Mouse (Mus musculus): ENCODE data around the gene Cdc40.

Gene Cdc40

DNA sequence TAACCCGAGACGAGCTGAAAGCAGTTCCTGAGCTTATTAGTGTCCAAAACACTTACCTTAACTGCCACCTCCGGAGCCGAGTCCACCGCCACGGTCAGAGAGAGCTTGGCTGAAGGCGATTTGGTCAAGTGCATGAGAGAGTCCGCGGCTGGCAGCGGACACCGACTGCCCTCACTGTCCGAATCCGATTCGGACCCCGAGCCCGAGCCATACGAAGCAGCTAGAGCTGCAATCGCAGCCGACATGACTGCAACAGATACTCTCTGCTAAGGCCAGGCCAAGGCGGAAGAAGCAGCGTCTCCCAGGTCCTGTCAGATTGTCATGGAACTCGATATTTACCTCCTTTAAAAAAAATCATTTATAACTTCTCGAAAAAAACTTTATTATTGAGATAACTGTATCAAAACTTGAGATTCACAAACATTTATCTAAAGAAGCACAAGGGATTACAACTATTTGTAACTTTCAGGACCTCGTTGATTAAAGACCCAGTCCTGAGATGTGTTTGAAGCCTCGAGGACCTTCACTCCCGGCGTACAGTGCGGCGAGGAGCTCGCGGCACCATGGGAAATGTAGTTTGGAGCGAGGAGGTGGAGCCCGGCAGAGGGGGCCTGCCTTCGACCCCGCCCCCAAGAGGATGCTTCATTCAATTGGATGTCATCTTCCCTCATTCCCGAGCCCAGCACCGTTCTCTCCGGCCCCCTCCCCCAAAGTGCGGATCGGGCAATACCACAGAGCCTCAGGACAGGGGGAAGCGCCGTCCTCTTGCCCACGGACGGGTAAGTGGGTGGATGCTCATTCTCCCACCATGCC lies at the start of gene Cdc40, which contains the start of gene Wasf1:
Gene Cdc40 (minus strand): TSS at position 481 of the 813 bp plus-strand sequence.
Gene Wasf1 (plus strand): TSS at position 645 of the 813 bp plus-strand sequence.
- peak; percentile 89 for DNase-seq (ENCODE audit: low read depth)

DNA sequence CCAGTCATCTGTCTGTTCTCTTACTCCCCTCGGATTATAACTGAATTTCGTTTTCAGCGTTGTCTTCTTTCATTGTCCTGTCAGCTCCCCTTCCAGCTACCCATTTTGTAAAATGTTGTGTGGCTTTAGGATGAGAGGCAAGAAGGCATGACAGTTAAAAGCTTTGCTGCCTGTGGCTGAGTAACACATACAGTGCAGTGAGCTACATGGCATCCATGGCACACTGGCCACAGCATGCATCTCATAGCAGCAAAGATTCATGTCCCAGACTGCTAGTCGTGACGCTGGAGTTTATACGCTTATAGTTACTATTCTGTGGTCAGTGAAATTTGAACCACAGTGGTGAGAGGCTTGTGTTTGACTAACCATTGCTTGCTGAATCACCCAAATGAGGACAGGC lies 36.4 kb upstream of the Cdc40 start:
- peak; percentile 15 for DNase-seq (ENCODE audit: low read depth)

DNA sequence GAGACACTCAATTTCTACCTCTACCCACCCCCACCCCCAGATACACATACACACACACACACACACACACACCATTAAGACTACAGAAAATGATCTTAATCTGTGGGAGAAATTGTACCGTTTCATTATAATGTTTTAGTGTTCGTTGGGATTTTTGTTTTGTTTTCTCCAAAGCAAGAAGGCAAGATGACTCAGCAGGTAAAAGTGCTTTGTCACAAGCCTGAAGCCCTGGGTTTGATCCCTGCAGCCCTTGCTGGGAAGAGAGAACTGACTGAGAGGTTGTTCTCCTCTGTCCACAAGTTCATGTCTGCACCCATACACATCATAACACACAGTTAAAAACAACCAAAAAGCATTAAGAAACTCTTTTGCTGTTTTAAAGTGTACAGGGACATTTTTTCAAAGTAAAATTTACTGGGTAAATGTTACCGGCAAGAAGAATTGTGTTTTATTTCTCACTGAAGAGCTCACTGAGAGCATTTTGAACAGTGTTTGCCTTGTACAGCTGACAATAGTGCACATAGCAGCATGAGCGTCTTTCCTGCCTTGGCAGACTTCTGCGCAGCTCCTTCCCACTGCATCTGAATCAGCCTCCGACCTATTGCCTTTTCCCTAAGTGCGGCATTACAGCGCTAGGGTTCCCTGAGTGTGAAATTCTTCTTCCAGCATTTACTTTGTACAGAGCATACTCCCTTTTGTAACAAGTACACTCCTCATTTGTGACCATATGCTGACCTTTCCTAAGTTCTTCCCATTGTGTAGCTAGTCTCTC lies 35.7 kb upstream of the Cdc40 start:
- DNase-seq (ENCODE audit: low read depth) = peak; percentile 1

DNA sequence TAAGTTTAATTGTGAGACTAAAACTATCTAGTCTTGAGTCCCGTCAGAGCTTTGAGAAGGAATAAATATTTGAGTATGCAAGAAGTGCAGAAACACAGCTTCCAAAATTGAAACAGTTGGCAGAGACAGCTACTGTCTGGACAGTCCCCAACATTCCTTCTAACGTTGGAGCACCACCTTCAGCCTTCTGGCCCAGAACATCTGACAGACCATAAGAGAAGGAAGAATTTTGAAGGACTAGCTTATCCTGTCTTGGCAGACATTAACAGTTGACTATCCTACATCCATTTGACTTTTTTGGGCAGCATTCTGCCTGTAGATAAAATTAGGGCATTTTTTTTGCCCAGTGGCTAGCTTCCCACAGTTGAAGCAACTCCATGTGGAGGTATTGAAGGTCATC lies 32.1 kb upstream of the Cdc40 start:
- DNase-seq (ENCODE audit: low read depth) = no peak

DNA sequence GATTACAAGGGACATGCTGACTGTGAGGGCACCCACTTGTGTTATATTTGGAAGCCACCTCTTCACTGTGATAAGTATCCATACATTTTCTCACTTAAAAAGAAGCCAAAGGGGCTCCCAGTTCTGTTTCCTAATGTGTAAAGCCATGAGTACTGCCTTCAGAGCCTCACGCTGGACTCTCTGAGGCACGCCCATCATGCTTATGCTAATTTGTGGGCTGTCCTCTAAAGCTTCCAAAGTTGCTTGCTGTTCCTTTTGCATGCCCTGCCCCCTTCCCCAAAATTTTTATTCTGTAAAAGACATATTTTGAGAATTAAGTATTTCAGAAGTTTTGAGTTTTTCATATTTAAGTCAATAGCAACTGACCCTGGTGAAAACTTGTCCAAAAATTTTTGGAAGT lies 27.7 kb upstream of the Cdc40 start:
- no peak for DNase-seq (ENCODE audit: low read depth)

DNA sequence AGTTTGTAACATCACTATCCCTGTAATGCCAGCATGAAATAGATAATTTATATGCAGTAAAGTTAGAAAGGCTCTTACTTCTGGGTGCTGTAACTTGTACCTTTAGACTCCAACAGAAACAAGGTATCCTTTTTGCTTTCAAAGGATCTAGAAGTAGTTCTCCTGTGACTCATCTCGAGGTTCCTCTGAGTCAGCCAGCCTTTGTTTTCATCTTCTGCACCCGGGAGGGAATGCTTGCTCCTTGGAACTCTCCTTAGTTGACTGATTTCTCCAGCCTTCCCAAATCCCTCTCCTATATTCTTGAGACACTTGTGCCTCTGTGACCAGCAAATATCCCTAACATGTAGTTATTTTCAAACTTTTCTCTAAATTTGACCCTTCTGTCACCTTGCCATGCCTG lies 25.5 kb upstream of the Cdc40 start:
- DNase-seq (ENCODE audit: low read depth) = no peak

DNA sequence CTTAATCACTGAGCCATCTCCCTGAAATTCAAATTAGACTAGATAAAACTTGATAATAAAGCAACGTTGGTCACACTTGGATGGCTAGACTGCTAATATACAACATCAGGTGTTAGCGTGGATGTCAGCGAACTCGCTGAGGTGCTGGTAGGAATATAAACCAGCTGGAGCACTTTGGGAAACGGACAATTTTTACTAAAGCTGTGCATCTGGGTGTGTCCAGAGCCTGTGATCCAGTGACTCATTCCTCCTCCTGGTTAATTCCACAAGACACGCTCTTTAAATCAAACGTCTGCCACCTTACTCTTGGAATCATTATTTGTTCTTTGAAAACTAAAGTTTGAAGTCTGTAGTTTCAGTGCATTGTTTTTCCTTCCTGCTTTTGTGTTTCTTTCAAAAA lies 23.7 kb upstream of the Cdc40 start:
- DNase-seq (ENCODE audit: low read depth) = no peak

DNA sequence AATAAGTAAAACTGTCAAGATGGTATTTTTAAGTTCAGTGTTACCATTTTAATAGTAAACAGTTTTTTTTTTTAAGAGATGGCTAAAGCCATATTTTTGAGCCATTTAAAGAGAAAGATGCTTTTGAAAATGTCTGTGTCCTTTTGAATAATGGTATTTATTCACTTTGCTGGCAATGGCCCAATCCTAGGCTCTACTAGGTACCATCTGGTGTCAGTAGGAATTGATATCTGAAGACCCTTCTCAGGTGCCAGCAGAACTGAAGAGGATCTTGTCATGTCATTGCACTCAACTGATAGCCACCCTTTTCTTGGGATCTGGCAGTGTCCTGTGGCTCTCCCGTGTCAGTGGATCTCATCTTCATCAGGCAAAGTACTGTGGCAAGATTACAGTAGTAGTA lies 23.0 kb upstream of the Cdc40 start:
- DNase-seq (ENCODE audit: low read depth) = no peak

DNA sequence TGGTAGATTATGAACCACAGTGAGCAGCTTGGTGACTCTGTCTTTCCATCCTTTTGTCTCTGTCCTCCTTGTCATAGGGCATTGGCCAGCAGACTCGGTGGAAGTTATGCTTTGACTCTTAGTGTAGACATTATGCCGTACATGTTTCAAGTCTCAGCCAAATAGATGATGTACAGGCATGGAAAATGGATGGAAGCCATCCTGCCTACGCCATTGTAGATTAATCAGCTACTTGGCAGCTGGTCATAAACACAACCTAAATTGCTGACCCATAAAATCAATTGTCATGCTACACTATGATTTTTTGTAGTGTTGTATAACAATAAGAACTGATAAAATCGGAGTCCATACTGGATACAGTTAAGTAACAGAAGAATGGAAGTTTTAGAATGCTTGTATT lies 18.7 kb upstream of the Cdc40 start:
- DNase-seq (ENCODE audit: low read depth) = no peak

DNA sequence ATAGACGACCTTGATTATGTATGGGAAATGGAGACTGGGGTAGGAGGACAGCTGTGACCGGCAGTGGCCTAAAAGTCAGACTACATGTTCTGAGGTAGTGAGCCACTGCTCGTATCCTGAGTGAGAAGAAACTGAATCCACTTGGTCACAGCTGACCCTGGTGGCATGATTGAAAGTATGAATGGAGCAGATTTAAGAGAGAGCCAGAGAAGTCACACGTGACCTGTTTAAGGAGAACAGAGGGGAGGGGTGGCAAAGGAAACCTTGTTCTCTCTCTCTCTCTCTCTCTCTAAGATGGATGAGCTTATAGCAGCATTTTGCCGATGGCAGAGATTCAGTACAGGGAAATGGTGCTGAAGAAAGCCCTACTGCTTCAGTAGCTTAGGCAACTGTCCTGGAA lies 13.5 kb upstream of the Cdc40 start:
- DNase-seq (ENCODE audit: low read depth) = no peak

DNA sequence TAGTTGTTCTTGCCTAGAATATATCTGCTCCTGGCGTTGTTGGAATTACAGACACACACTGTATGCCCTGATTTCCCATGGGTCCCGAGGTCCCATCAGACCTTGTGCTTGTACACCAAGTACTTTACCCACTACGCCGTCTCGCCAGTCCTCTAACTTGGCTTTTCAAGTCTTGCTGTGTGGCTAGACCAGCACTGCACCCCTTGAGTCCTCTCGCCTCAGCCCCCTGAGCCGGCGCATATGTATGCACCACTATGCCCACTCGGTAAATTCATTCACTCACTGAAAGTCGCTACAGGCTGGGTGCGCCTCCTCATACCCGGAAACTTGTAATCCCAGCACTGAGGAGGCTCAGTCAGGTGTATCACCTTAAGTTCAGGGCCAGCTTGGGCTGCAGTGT lies 12.7 kb upstream of the Cdc40 start:
- no peak for DNase-seq (ENCODE audit: low read depth)

DNA sequence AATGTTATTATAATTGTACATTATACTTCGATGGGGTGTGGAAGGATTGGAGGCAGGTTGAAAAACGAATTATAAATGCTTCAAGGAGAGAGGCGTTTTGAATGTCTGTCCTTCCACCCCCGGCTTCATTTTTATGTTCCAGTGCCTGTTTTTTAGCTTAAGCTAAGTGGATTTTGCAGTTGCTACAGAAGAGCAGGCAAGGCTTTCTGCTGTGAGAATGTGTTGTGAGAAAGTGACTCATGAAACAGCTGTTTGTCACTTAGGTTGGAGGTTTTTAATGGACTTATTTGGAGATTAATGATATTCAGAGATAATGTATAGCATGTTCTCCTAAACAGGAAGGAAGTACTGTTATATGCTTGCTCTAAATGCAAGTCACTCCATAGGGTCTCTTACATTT lies 6.0 kb upstream of the Cdc40 start:
- DNase-seq (ENCODE audit: low read depth) = no peak

DNA sequence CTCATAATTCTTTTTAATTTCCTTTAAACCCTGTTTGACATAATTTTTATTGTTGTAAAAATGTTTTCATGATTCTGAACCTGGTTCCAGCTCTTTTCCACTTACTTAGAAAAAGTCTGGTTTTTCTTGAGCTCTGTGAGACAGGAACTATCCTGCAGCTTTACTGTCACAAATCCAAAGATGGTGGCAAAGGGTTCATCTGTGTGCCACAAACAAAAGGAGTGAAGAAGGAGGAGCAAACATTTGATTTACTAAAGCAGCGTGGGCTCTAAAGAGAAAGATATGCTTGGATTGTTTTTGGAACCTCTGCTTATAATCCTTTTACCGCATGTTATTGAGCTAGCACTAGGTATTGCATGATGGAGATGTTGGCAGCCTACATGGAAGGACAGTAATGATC lies 4.2 kb upstream of the Cdc40 start:
- DNase-seq (ENCODE audit: low read depth) = no peak

DNA sequence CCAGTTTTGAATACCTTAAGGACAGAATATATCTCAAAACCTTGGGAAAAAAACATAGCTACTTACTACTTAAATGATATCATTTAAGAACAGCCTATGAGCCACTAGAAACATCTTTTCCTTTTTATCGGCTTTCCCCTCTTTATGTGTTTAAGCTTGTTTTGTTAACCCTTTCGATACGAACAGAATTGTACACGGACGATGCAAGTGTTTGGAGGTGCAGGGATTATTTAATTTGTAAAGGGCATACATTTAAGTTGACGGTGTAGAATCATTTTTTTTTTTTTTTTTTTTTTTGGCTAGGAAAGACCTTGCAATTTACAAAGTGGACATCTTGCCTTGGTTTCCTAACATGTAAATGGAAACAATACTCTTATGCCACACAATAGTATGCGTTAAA lies 2.3 kb upstream of the Cdc40 start:
- DNase-seq (ENCODE audit: low read depth) = no peak

DNA sequence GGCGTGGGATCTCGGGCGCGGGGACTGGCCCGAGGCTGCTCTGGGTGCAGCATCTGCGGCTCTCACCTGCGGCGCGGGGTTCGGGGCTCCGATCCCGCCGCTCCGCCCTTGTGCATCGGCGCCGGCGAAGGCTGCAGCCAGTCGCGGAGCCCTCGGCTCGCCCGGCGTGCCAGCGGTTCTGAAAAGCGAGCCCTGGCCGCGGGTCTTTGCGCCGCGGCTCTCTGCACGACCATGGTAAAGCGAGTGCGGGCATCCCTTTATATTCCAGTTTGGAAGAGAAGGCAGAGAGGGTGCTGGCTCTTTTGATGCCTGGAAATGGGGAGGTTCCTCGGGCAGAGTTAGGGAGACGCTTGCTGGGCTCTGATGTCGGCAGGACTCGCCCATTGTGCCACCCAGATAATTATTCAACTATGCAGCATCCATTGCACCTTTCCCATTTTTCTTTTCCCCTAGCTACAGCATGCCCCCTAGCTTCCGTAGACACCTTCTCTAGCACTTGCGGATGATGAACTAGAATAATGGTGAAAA lies 1.2 kb upstream of the Cdc40 start:
- DNase-seq (ENCODE audit: low read depth) = no peak

DNA sequence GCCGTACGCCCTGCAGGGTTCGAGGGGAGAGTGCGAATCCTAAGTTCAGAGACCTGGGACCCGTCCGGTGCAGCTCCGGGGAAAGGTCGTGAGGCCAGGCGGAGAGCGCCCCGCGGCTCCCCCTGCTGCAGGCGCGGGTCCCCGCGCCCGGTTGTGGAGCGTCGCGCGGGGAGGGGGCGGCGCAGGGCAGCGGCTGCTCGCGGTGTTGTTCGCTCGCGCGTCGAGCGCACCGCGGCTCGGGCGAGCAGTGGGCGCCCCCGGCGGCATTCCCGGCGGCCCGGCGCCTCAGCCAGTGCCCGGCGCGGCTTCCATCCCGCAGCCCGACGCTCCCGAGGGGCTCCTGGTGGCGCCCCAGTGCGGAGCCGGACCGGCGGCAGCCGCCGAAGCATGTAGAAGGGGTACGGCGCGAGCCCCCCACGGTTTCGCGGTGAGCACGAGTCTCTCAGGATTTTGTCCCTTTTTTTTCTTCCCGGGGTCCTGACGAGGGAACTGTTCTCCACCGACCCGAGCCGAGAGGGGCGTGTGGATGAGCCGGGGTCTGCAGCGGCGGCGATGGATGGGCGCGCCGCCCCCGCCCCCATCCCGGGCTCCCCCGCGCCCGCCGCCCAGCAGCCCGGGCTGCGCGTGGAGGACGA lies 650 bp upstream of the Cdc40 start:
- DNase-seq (ENCODE audit: low read depth) = no peak

DNA sequence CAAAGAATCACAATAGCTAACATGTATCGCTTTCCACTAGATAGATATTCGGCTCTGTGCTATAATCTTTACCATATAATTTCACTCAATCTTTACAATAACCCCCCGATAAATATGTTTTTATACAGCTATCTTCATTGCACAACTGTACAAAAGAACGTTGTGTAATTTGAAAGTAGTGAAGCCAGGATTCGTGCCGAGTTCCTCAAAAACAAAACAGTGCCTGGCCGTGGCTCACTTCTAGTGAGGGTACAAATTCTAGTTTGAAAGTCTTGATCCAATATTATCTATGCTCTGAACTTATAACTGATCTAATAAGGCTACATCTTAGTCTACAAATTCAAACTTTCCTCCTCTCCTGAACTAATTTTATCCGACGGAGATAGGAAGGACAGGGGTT lies 778 bp downstream of the Cdc40 start:
- DNase-seq (ENCODE audit: low read depth) = peak; percentile 52

DNA sequence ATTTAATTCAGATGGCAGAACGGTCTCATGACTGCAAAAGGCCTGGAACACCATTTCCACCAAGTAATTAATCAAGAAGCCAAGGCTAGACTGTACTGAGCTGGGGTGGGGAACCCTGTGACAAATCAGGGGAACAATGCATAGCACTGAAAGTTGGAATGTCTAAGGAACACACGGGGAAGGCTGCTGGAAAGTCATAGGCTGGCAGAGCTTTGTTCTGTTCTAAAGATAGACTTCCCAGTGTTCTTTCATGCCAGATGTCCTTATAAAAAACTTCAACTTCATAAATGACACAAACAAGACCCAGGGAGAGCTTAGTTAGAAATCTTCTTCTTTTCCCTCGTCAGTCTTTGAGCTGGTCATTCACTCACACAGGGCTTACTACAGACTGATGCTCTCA lies 1.9 kb downstream of the Cdc40 start:
- no peak for DNase-seq (ENCODE audit: low read depth)

DNA sequence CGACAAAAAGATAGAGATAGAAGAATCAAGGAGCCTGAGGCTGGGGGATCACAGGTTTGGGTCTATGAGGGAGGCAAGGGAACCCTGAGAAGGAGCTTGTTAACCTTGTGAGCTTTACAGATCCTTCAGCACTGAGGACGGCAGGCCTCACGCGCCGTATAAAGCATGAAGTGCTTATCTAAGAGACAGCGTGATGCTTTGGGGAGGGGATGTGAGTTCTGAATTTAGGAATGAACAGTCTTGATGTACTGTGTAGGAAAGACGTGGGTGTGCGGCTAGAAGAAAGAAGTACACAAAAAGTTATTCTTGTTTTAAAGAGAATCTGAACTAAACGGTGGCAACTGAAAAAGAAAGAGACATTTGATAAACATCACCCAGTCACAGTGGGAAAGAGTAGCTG lies 3.1 kb downstream of the Cdc40 start:
- DNase-seq (ENCODE audit: low read depth) = no peak

DNA sequence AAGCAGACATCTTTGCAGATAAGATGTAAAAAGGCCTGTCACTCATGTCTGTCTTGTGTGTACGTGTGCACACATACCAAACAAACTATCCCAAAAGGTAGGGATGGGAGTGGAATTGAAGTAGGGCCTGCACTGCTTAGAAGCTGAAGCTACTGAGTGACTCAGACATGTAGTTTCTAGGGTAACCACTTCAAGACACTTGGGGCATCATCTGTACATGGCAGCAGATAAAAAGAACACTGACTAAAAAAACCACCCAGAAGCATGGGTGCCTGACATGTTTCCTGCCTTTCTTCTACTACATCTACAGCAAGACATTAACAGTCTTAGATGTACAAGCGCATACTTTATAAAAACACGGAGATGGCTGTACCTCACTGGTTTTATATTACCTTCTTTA lies 4.9 kb downstream of the Cdc40 start:
- no peak for DNase-seq (ENCODE audit: low read depth)

DNA sequence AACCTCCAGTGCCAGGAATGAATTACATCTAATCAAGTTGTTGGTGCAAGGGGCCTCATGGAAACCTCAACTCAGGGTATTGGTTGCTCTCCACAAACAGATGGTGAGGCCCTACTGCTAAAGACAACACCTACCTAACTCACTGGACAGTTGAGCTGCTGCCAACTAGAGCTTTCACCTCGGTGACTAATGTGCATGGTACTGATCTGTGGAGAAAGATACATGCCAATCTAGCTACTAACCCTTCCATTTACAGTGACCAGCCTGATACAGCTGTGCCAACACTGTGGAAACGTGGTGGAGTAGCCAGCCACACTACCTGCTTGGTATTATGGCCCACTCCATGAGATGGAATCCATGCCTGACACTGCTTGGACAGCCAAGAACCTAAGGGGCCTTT lies 11.1 kb downstream of the Cdc40 start:
- peak; percentile 60 for DNase-seq (ENCODE audit: low read depth)

DNA sequence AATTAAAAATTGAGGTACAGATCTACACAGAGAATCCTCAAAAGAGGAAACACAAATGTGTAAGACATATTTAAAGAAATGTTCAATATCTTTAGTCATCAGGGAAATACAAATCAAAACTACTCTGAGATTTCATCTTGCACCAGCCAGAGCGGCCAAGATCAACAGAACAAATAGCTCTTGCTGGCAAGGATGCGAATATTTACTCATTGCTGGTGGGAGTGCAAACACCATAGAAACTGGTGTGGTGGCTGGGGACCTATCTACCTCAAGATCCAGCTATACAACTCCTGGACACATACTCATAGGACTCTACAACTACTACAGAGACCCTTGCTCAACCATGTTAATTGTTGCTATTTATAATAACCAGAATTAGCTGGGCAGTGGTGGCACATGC lies 11.8 kb downstream of the Cdc40 start:
- no peak for DNase-seq (ENCODE audit: low read depth)

DNA sequence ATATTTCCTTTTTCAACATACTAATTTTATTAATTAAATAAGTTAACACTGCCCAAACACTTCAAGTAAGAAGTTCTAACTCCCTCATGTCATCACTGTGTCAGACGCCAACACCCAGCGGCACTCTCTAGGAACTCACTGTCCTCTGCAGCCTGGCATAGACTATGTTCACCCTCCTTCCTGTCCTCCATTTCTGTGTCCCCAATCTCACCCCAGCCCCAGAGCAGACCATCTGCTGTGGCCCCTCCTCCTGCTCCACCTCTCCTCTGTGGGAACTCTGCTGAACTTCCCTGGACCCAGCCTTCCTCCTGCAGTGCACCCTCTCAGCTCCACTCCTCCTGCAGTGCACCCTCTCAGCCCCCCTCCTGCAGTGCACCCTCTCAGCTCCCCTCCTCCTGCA lies 15.0 kb downstream of the Cdc40 start:
- no peak for DNase-seq (ENCODE audit: low read depth)
